Mouse (Mus musculus) heart, adult 8-10 months (tissue): ENCODE results near the gene Tapt1. TPM values are rescaled to one million over a fixed set of nuclear protein-coding genes. Genes with fewer than 3 reads are reported as not detected.
A peak's percentile ranks its signal among the peaks of the same experiment; 100 is the strongest.

ENCODE experiments used
- DNase-seq: peaks from one replicate; pipeline ENCODE4 v3.0.0; 2022; ENCODE audit warnings: low spot score
- total RNA-seq, 4 experiments: library from RNA; stranded (reverse); gene quantifications; 2 replicates each; pipeline ENCODE4 v1.2.4; 2022

Tapt1 gene
- 10 to 100 TPM; 17.6 to 26.4 (median 18.3) TPM for total RNA-seq

- peak; percentile 75 for DNase-seq
Observed at GRCm38 (mm10) chr5:44226521-44227461, at the start of gene Tapt1. TSS of gene Tapt1 (minus strand) at chr5:44226626.

GRCm38 (mm10) chr5:44271564-44271963 lies 45.1 kb upstream of the Tapt1 start:
- no peak for DNase-seq

GRCm38 (mm10) chr5:44268524-44268923 lies 42.1 kb upstream of the Tapt1 start:
- DNase-seq, result peak; percentile 4

GRCm38 (mm10) chr5:44261691-44262090 lies 35.3 kb upstream of the Tapt1 start:
- DNase-seq, result no peak

- no peak for DNase-seq
Observed at GRCm38 (mm10) chr5:44261172-44261571, 34.7 kb upstream of the Tapt1 start.

GRCm38 (mm10) chr5:44259678-44260077 lies 33.3 kb upstream of the Tapt1 start:
- DNase-seq, result no peak

- no peak for DNase-seq
Observed at GRCm38 (mm10) chr5:44258163-44258562, 31.7 kb upstream of the Tapt1 start.

GRCm38 (mm10) chr5:44257401-44257800 lies 31.0 kb upstream of the Tapt1 start:
- DNase-seq, result no peak

- DNase-seq, result no peak
Observed at GRCm38 (mm10) chr5:44256512-44256911, 30.1 kb upstream of the Tapt1 start.

- no peak for DNase-seq
Observed at GRCm38 (mm10) chr5:44255756-44256398, 29.5 kb upstream of the Tapt1 start.

- no peak for DNase-seq
Observed at GRCm38 (mm10) chr5:44253449-44253848, 27.0 kb upstream of the Tapt1 start.

GRCm38 (mm10) chr5:44252395-44252794 lies 26.0 kb upstream of the Tapt1 start:
- no peak for DNase-seq

- DNase-seq, result no peak
Observed at GRCm38 (mm10) chr5:44250211-44250955, 24.0 kb upstream of the Tapt1 start.

- DNase-seq, result no peak
Observed at GRCm38 (mm10) chr5:44249363-44249762, 22.9 kb upstream of the Tapt1 start.

GRCm38 (mm10) chr5:44246493-44247217 lies 20.2 kb upstream of the Tapt1 start:
- DNase-seq, result no peak

GRCm38 (mm10) chr5:44244894-44245423 lies 18.5 kb upstream of the Tapt1 start:
- no peak for DNase-seq

GRCm38 (mm10) chr5:44242828-44243227 lies 16.4 kb upstream of the Tapt1 start:
- no peak for DNase-seq

GRCm38 (mm10) chr5:44241726-44242125 lies 15.3 kb upstream of the Tapt1 start:
- DNase-seq, result no peak

GRCm38 (mm10) chr5:44239187-44240136 lies 13.0 kb upstream of the Tapt1 start:
- peak; percentile 16 for DNase-seq

GRCm38 (mm10) chr5:44238201-44238600 lies 11.8 kb upstream of the Tapt1 start:
- no peak for DNase-seq
